21 mouse cellular contexts compared by ENCODE assay signal in genomic region chr15:11483916-11484315, GRCm38 (mm10).
DNase-seq lines count a peak whose midpoint lies in the region; ATAC-seq and TF ChIP-seq lines count a peak whose summit lies in the region.
"Had no signal": no experiment of that assay in that cellular context is flagged by ENCODE, and none has a peak within 500 bp of the region (broad histone marks: within the 10 kb centered on the region; RNA-seq: fewer than 3 reads in every experiment).

No protein-coding gene starts in this region.

- DNase-seq in heart, adult 11 months: peak; percentile 35
- no peak for DNase-seq in heart, postnatal 25 days (ENCODE audit: low spot score)
- no peak for DNase-seq in limb, embryonic 10.5 days (ENCODE audit: low spot score)
- peak; percentile 63 for DNase-seq in limb, embryonic 14.5 days (ENCODE audit: low spot score)
- DNase-seq in embryo, embryonic 11 days: no peak
- DNase-seq: adrenal gland, adult 2 months; adrenal gland, adult 8-10 months; adrenal gland, postnatal 10 days; adrenal gland, postnatal 14 days; adrenal gland, postnatal 25 days; adrenal gland, postnatal 36 days; B cell, adult 2 months; cerebellum, adult 11 months; cerebellum, adult 11-12 months; cerebellum, adult 18-20 months had no signal

- H3K4me2 ChIP-seq in limb, embryonic 13.5 days (replicated peaks): no peak overlapping the region
- H3K4me2 ChIP-seq in limb, embryonic 14.5 days (replicated peaks; ENCODE audit: low read depth, low read length, severe bottlenecking): no peak overlapping the region

- intact Hi-C loops in heart, postnatal 25 days (cut with DNase I): no loop called here

- 21% methylated on average over 5 of the region's 5 CpGs for WGBS in limb, embryonic 13.5 days
- 69% methylated on average over 5 of the region's 5 CpGs for WGBS in limb, embryonic 10.5 days
- 30% methylated on average over 5 of the region's 5 CpGs for WGBS in limb, embryonic 14.5 days

- peaks cover 18% of the 10 kb centered on the region for H3K27me3 ChIP-seq in limb, embryonic 13.5 days
- no peaks in the 10 kb centered on the region for H3K27me3 ChIP-seq in limb, embryonic 10.5 days (ENCODE audit: low read depth, poor library complexity, severe bottlenecking)
- H3K27me3 ChIP-seq in limb, embryonic 14.5 days (ENCODE audit: control insufficient read depth, insufficient read depth, low read length): no peaks in the 10 kb centered on the region; the same call in 1 of the 2 replicates
- H3K27me3 ChIP-seq: CH12.LX, Patski had no signal

- no peak overlapping the region for H3K27ac ChIP-seq in limb, embryonic 13.5 days
- H3K27ac ChIP-seq in limb, embryonic 10.5 days: no peak overlapping the region
- no peak overlapping the region for H3K27ac ChIP-seq in limb, embryonic 14.5 days (replicated peaks; ENCODE audit: low read depth, low read length)

- no peak overlapping the region for H3K9ac ChIP-seq in limb, embryonic 13.5 days
- no peak overlapping the region for H3K9ac ChIP-seq in limb, embryonic 14.5 days (ENCODE audit: low read depth, low read length, severe bottlenecking)

- TF ChIP-seq POLR2A in limb, embryonic 14.5 days (IDR thresholded peaks at IDR 0.05; ENCODE audit: borderline replicate concordance, extremely low read depth, insufficient read depth, insufficient read length): no peak

- H3K9me3 ChIP-seq in limb, embryonic 13.5 days: no peaks in the 10 kb centered on the region
- no peaks in the 10 kb centered on the region for H3K9me3 ChIP-seq in limb, embryonic 10.5 days (replicated peaks)
- H3K9me3 ChIP-seq in limb, embryonic 14.5 days (ENCODE audit: control insufficient read depth, low read length): no peaks in the 10 kb centered on the region
- H3K9me3 ChIP-seq: G1E had no signal

- H3K4me3 ChIP-seq in limb, embryonic 13.5 days: no peak overlapping the region
- H3K4me3 ChIP-seq in limb, embryonic 10.5 days: no peak overlapping the region
- H3K4me3 ChIP-seq in limb, embryonic 14.5 days (replicated peaks; ENCODE audit: low read length): no peak overlapping the region

- ATAC-seq in limb, embryonic 13.5 days (ENCODE audit: low FRiP score, low read depth): peak; percentile 62; the same call in 1 of the 2 replicates
- peak; percentile 67; the same call in 1 of the 2 replicates for ATAC-seq in limb, embryonic 14.5 days (ENCODE audit: low FRiP score, low read depth)
- ATAC-seq: activated CD4-positive, CD25-positive, alpha-beta regulatory T cell, adult 4 months; CD4-positive, CD25-positive, alpha-beta regulatory T cell, adult 4 months; Patski had no signal

- H3K4me1 ChIP-seq in limb, embryonic 13.5 days: peaks cover 13% of the 10 kb centered on the region
- H3K4me1 ChIP-seq in limb, embryonic 10.5 days: no peaks in the 10 kb centered on the region
- peaks cover 7% of the 10 kb centered on the region; the same call in 1 of the 2 replicates for H3K4me1 ChIP-seq in limb, embryonic 14.5 days (ENCODE audit: control insufficient read depth, insufficient read depth, low read length)

- H3K36me3 ChIP-seq in limb, embryonic 13.5 days: no peaks in the 10 kb centered on the region
- no peaks in the 10 kb centered on the region for H3K36me3 ChIP-seq in limb, embryonic 10.5 days
- H3K36me3 ChIP-seq in limb, embryonic 14.5 days (ENCODE audit: control insufficient read depth, insufficient read depth, low read length): no peaks in the 10 kb centered on the region
- H3K36me3 ChIP-seq: G1E had no signal

Comparison
In these comparisons a context has a peak if more than half of its experiments do, and no peak if none do; other contexts are left out.
1. DNase-seq: peak in heart, adult 11 months (single experiment) and limb, embryonic 14.5 days (single experiment); none in heart, postnatal 25 days (single experiment), limb, embryonic 10.5 days (single experiment) and embryo, embryonic 11 days (single experiment).